Mouse (Mus musculus) limb, embryonic 12.5 days (tissue): ENCODE measurements around the gene Psma1. TPM values are rescaled to one million over a fixed set of nuclear protein-coding genes. Genes with fewer than 3 reads are reported as not detected.

Source experiments
- ATAC-seq: fragments of 200-750 bp; cut with Nextera tagmentation; 2 replicates; pipeline ENCODE4 v1.8.0; 2017; ENCODE audit warnings: low read depth, moderate TSS enrichment; ENCODE audit not compliant: insufficient number of reproducible peaks, insufficient read depth, low FRiP score, low TSS enrichment
- H3K27ac ChIP-seq: fragments of 300-500 bp; sonication (generic); 2 replicates; pipeline ENCODE4 v1.5.1; 2016; ENCODE audit warnings: mild to moderate bottlenecking, moderate library complexity
- H3K27me3 ChIP-seq: fragments of 300-500 bp; sonication (generic); 2 replicates; pipeline ENCODE4 v1.6.1; 2016; ENCODE audit warnings: mild to moderate bottlenecking, moderate library complexity
- H3K36me3 ChIP-seq: fragments of 300-500 bp; sonication (generic); 2 replicates; pipeline ENCODE4 v1.6.1; 2016; ENCODE audit warnings: mild to moderate bottlenecking, moderate library complexity
- H3K4me1 ChIP-seq: fragments of 300-500 bp; sonication (generic); replicated peaks from 2 replicates; pipeline ENCODE4 v1.6.1; 2016
- H3K4me2 ChIP-seq: fragments of 300-500 bp; sonication (generic); 2 replicates; pipeline ENCODE4 v1.6.1; 2016; ENCODE audit warnings: mild to moderate bottlenecking, moderate library complexity
- H3K4me3 ChIP-seq: fragments of 300-500 bp; sonication (generic); replicated peaks from 2 replicates; pipeline ENCODE4 v1.5.1; 2016; ENCODE audit warnings: mild to moderate bottlenecking
- H3K9ac ChIP-seq: fragments of 300-500 bp; sonication (generic); replicated peaks from 2 replicates; pipeline ENCODE4 v1.6.1; 2016; ENCODE audit warnings: mild to moderate bottlenecking, moderate library complexity
- H3K9me3 ChIP-seq: fragments of 300-500 bp; sonication (generic); 2 replicates; pipeline ENCODE4 v1.6.1; 2016; ENCODE audit warnings: mild to moderate bottlenecking, moderate library complexity
- WGBS: fragments of 180-500 bp; shearing (Covaris S2); methylation state at CpG from one replicate; pipeline ENCODE4 v1.1.7; 2016; 5-methylcytosine and 5-hydroxymethylcytosine counted together
- polyA plus RNA-seq: library from polyadenylated mRNA; unstranded; fragments of >200 nt; fragmentation: Nextera tagmentation; extraction: Ambion mirVana; gene quantifications from 2 replicates; pipeline ENCODE4 v1.2.1, GENCODE M21; 2016

Psma1 gene
- 412 and 430 TPM in 2 replicates for polyA plus RNA-seq

GRCm38 (mm10) chr7:114276005-114276752, at the start of gene Psma1:
Gene Psma1, minus strand, starts transcription at chr7:114276118.
- ATAC-seq, result peak; percentile 90
- Histone ChIP-seq H3K9me3 (no peaks in the 10 kb centered on the region), H3K27ac (peak within 1 kb of the TSS; percentile 64; the same call in 1 of the 2 replicates)

GRCm38 (mm10) chr7:114323527-114323926, 47.6 kb upstream of the Psma1 start:
- Histone ChIP-seq H3K27ac (no peak overlapping the region; the same call in 1 of the 2 replicates), H3K4me1 (peaks cover 17% of the 10 kb centered on the region), H3K9ac (no peak overlapping the region), H3K4me2 (no peak overlapping the region), H3K4me3 (no peak overlapping the region), H3K9me3 (no peaks in the 10 kb centered on the region), H3K36me3 (no peaks in the 10 kb centered on the region), H3K27me3 (no peaks in the 10 kb centered on the region)
- no peak for ATAC-seq
- WGBS, result 71% methylated on average over 1 of the region's 1 CpGs

More at GRCm38 (mm10) chr7:114276005-114276752, at the start of gene Psma1:
- under 1% methylated on average over 39 of the region's 39 CpGs for WGBS
- peak within 1 kb of the TSS; percentile 88 for H3K4me3 ChIP-seq
- peak within 1 kb of the TSS; percentile 90 for H3K9ac ChIP-seq
- peaks cover 7% of the 10 kb centered on the region for H3K4me1 ChIP-seq
- H3K36me3 ChIP-seq, result peaks cover 31% of the 10 kb centered on the region
- peak within 1 kb of the TSS; percentile 84 for H3K4me2 ChIP-seq
- H3K27me3 ChIP-seq, result no peaks in the 10 kb centered on the region

- Histone ChIP-seq H3K36me3 (no peaks in the 10 kb centered on the region), H3K9ac (no peak overlapping the region), H3K4me2 (peak overlapping the region; percentile 24; the same call in 1 of the 2 replicates), H3K4me3 (no peak overlapping the region), H3K27ac (peak overlapping the region; percentile 76), H3K4me1 (peaks cover 17% of the 10 kb centered on the region), H3K9me3 (no peaks in the 10 kb centered on the region), H3K27me3 (no peaks in the 10 kb centered on the region)
- ATAC-seq, result peak; percentile 79
- 33% methylated on average over 9 of the region's 9 CpGs for WGBS
Measured at GRCm38 (mm10) chr7:114322531-114323441, 46.9 kb upstream of the Psma1 start.

- no peak overlapping the region for H3K4me3 ChIP-seq
- H3K9me3 ChIP-seq, result no peaks in the 10 kb centered on the region
- H3K36me3 ChIP-seq, result no peaks in the 10 kb centered on the region
- no peaks in the 10 kb centered on the region for H3K27me3 ChIP-seq
- no peak overlapping the region for H3K4me2 ChIP-seq
- 62% methylated on average over 5 of the region's 5 CpGs for WGBS
- peaks cover 24% of the 10 kb centered on the region for H3K4me1 ChIP-seq
- H3K9ac ChIP-seq, result no peak overlapping the region
- ATAC-seq, result no peak
- peak overlapping the region; percentile 46; the same call in 1 of the 2 replicates for H3K27ac ChIP-seq
Measured at GRCm38 (mm10) chr7:114321694-114322372, 45.9 kb upstream of the Psma1 start.

- H3K4me1 ChIP-seq, result peaks cover 19% of the 10 kb centered on the region
- WGBS, result 87% methylated on average over 4 of the region's 4 CpGs
- no peak overlapping the region for H3K4me3 ChIP-seq
- no peaks in the 10 kb centered on the region for H3K9me3 ChIP-seq
- no peak overlapping the region for H3K9ac ChIP-seq
- H3K36me3 ChIP-seq, result no peaks in the 10 kb centered on the region
- H3K27me3 ChIP-seq, result no peaks in the 10 kb centered on the region
- no peak for ATAC-seq
- no peak overlapping the region for H3K27ac ChIP-seq
- no peak overlapping the region for H3K4me2 ChIP-seq
Measured at GRCm38 (mm10) chr7:114317896-114318295, 42.0 kb upstream of the Psma1 start.

- Histone ChIP-seq H3K4me3 (no peak overlapping the region), H3K27me3 (no peaks in the 10 kb centered on the region), H3K36me3 (no peaks in the 10 kb centered on the region), H3K27ac (0 out of 2 replicates have a peak overlapping the region, but pooled peaks have one; percentile 29), H3K9me3 (no peaks in the 10 kb centered on the region), H3K4me2 (no peak overlapping the region), H3K4me1 (peaks cover 14% of the 10 kb centered on the region), H3K9ac (no peak overlapping the region)
- WGBS, result 61% methylated on average over 5 of the region's 5 CpGs
- ATAC-seq, result no peak
Measured at GRCm38 (mm10) chr7:114317389-114317792, 41.5 kb upstream of the Psma1 start.

- 80% methylated on average over 5 of the region's 5 CpGs for WGBS
- Histone ChIP-seq H3K4me3 (no peak overlapping the region), H3K27ac (no peak overlapping the region), H3K4me2 (no peak overlapping the region), H3K9ac (no peak overlapping the region), H3K4me1 (peaks cover 7% of the 10 kb centered on the region), H3K36me3 (no peaks in the 10 kb centered on the region), H3K27me3 (no peaks in the 10 kb centered on the region), H3K9me3 (no peaks in the 10 kb centered on the region)
- no peak for ATAC-seq
Measured at GRCm38 (mm10) chr7:114316361-114316871, 40.5 kb upstream of the Psma1 start.

GRCm38 (mm10) chr7:114311209-114311608, 35.3 kb upstream of the Psma1 start:
- H3K4me2 ChIP-seq, result no peak overlapping the region
- no peak for ATAC-seq
- no peak overlapping the region for H3K27ac ChIP-seq
- no peak overlapping the region for H3K4me3 ChIP-seq
- 87% methylated on average over 5 of the region's 5 CpGs for WGBS
- no peaks in the 10 kb centered on the region for H3K9me3 ChIP-seq
- no peaks in the 10 kb centered on the region for H3K4me1 ChIP-seq
- H3K36me3 ChIP-seq, result no peaks in the 10 kb centered on the region
- no peak overlapping the region for H3K9ac ChIP-seq
- no peaks in the 10 kb centered on the region for H3K27me3 ChIP-seq

- H3K9me3 ChIP-seq, result no peaks in the 10 kb centered on the region
Measured at GRCm38 (mm10) chr7:114309020-114309419, 33.1 kb upstream of the Psma1 start.

GRCm38 (mm10) chr7:114301293-114301782, 25.4 kb upstream of the Psma1 start:
- Histone ChIP-seq H3K36me3 (no peaks in the 10 kb centered on the region), H3K9ac (no peak overlapping the region), H3K9me3 (no peaks in the 10 kb centered on the region), H3K4me2 (no peak overlapping the region), H3K4me1 (no peaks in the 10 kb centered on the region), H3K4me3 (no peak overlapping the region), H3K27ac (no peak overlapping the region), H3K27me3 (no peaks in the 10 kb centered on the region)
- no peak for ATAC-seq
- 82% methylated on average over 4 of the region's 4 CpGs for WGBS

More at GRCm38 (mm10) chr7:114309020-114309419, 33.1 kb upstream of the Psma1 start:
- H3K9ac ChIP-seq, result no peak overlapping the region
- no peak overlapping the region for H3K27ac ChIP-seq
- no peak overlapping the region for H3K4me3 ChIP-seq
- H3K4me1 ChIP-seq, result no peaks in the 10 kb centered on the region
- H3K27me3 ChIP-seq, result no peaks in the 10 kb centered on the region
- no peak for ATAC-seq
- WGBS, result 55% methylated on average over 4 of the region's 4 CpGs
- no peak overlapping the region for H3K4me2 ChIP-seq
- no peaks in the 10 kb centered on the region for H3K36me3 ChIP-seq
